Mouse (Mus musculus) thymus, adult 2 months (tissue): ENCODE data around the gene Zfp36. TPM values are rescaled to one million over a fixed set of nuclear protein-coding genes. Genes with fewer than 3 reads are reported as not detected.

Source experiments
- DNase-seq: peaks from one replicate; pipeline ENCODE4 v3.0.0; 2021
- H3K27ac ChIP-seq: fragments of 200-500 bp; 2 replicates; pipeline ENCODE4 v1.5.1; 2012; ENCODE audit warnings: low read length, control low read depth; ENCODE audit not compliant: control insufficient read depth, insufficient read depth
- H3K27me3 ChIP-seq: fragments of 200-500 bp; 2 replicates; pipeline ENCODE4 v1.6.1; 2012; ENCODE audit warnings: mild to moderate bottlenecking, low read length, moderate library complexity, mixed read lengths; ENCODE audit not compliant: control insufficient read depth, insufficient read depth
- H3K36me3 ChIP-seq: fragments of 200-500 bp; 2 replicates; pipeline ENCODE4 v1.6.1; 2012; ENCODE audit warnings: mild to moderate bottlenecking, low read length, moderate library complexity; ENCODE audit not compliant: control insufficient read depth, insufficient read depth
- H3K4me1 ChIP-seq: fragments of 200-500 bp; replicated peaks from 2 replicates; pipeline ENCODE4 v1.6.1; 2012; ENCODE audit warnings: low read length; ENCODE audit not compliant: control insufficient read depth, insufficient read depth
- H3K4me3 ChIP-seq: fragments of 200-500 bp; 2 replicates; pipeline ENCODE4 v1.5.1; 2012; ENCODE audit warnings: mild to moderate bottlenecking, low read length, control low read depth, moderate library complexity; ENCODE audit not compliant: control insufficient read depth, insufficient read depth
- CTCF ChIP-seq: fragments of 200-500 bp; IDR thresholded peaks from 2 replicates; pipeline ENCODE4 v1.5.1; 2012; ENCODE audit warnings: mild to moderate bottlenecking, control low read depth, low read length, moderate library complexity, borderline replicate concordance; ENCODE audit not compliant: control insufficient read depth, poor library complexity, insufficient read depth; ENCODE audit errors: extremely low read depth
- POLR2A ChIP-seq: fragments of 200-500 bp; IDR thresholded peaks from 2 replicates; pipeline ENCODE4 v1.6.1; 2012; ENCODE audit warnings: mild to moderate bottlenecking, low read length, control low read depth, moderate library complexity; ENCODE audit not compliant: control insufficient read depth, poor library complexity, insufficient read depth; ENCODE audit errors: extremely low read depth
- WGBS: fragments of 180-500 bp; shearing (Covaris S2); methylation state at CpG from one replicate; pipeline ENCODE4 v1.1.7; 2018; 5-methylcytosine and 5-hydroxymethylcytosine counted together
- polyA plus RNA-seq: library from polyadenylated mRNA; depleted of rRNA; stranded (reverse); fragments of >200 nt; gene quantifications from 2 replicates; pipeline ENCODE4 v1.2.3, GENCODE M21; 2012

Gene Zfp36
- polyA plus RNA-seq, 1 experiment: 152 TPM

DNA sequence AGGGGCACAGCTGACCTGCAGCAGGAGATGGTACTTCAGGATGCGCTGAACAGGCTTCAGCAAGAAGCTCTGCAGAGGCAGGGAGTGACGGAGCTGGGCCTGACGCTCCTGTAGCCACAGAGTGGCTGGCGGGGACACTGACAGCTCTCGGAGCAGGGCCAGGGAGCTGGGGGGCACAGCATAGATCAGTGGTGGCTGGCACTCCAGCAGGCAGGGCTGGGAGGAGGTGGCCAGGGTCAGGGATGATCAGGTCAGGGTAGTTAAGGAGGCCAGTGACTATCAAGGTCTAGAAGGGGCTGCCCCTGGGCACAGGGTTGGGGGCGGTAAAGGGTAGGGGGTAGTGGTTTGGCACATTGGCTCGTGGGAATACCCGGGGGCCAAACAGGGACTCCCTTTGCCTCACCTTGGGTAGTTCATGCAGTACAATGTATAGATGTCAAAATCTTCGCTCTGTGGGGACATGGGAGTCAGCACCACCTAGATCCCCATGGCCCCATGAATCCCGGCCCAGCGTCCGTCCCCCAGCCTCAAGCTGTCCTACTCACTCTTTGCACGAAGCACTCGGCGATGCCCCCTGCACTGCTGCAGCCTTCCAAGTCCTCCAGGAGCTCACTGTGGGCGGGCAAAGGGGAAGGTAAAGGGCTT, 11.7 kb downstream of the Zfp36 start:
- Histone ChIP-seq H3K27ac (no peak overlapping the region), H3K27me3 (no peaks in the 10 kb centered on the region), H3K4me3 (no peak overlapping the region), H3K36me3 (peaks cover 22% of the 10 kb centered on the region), H3K4me1 (peaks cover 20% of the 10 kb centered on the region)
- WGBS: 96% methylated on average over 16 of the region's 16 CpGs
- TF ChIP-seq CTCF (no peak), POLR2A (no peak)
- no peak for DNase-seq

DNA sequence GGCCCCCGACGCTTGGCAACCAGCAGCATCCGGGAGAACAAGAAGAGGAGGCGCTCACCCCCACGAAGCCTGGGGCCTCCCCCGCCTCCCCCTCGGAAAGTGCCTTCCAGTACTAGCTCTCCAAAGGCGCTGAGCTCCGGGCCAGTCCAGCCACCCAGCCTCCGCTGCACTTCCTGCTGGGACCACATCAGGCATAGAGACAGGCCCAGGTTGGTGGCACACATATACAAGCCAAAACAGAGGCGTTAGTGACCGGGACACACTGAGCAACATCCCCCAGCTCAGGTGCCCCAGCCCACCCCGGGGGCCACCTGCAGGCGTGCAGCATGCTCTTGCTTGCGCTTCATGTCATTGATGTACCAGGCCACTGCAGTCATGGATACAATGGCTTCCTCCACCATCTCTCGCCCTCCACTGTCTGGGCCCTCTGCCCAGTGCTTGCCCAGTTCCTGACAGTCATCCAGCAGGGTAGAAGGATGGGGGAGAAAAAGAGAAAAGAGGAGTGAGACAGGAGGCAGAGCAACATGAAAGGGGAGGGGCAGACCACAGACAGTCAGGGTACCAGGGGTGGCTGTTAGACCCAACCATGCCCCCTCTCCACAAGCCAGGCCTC, 12.3 kb downstream of the Zfp36 start:
- no peaks in the 10 kb centered on the region for H3K27me3 ChIP-seq
- no peak overlapping the region for H3K4me3 ChIP-seq
- peaks cover 23% of the 10 kb centered on the region for H3K36me3 ChIP-seq
- TF ChIP-seq CTCF (no peak), POLR2A (no peak)
- no peak for DNase-seq
- H3K27ac ChIP-seq: no peak overlapping the region
- H3K4me1 ChIP-seq: peaks cover 20% of the 10 kb centered on the region
- WGBS: 96% methylated on average over 16 of the region's 16 CpGs

DNA sequence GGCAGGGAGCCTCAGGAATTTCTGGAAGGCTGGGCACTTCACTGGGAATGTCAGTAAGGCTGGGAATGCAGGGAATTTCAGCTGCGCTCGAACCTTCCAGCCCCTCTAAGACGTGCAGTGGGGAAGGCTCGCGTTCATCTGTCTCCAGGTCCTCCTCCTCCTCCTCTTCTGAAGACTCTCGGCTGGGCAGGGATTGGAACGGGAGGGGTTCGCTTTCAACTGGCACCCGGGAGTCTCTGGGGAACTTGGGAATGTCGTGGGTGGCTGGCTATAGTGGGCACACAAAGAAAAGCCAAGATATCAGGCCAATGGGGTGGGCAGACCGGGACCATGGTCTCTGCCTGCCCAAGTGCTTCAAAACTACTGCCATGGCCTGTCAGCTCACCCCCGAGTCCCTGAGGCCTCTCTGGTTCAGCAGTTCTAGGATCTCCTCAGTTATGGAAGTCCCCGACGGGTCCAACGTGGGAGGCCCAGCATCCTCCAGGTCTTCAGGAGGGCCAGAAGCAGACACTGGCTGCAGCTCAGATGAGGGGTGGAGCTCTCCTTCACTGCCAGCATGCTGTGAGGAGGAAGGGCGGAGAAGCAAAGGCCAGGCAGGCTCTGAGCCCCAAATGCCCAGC, 17.5 kb downstream of the Zfp36 start:
- H3K4me3 ChIP-seq: no peak overlapping the region
- peaks cover 55% of the 10 kb centered on the region for H3K36me3 ChIP-seq
- H3K27ac ChIP-seq: no peak overlapping the region
- TF ChIP-seq POLR2A (no peak), CTCF (no peak)
- no peaks in the 10 kb centered on the region for H3K4me1 ChIP-seq
- no peak for DNase-seq
- no peaks in the 10 kb centered on the region for H3K27me3 ChIP-seq
- WGBS: 93% methylated on average over 16 of the region's 16 CpGs

DNA sequence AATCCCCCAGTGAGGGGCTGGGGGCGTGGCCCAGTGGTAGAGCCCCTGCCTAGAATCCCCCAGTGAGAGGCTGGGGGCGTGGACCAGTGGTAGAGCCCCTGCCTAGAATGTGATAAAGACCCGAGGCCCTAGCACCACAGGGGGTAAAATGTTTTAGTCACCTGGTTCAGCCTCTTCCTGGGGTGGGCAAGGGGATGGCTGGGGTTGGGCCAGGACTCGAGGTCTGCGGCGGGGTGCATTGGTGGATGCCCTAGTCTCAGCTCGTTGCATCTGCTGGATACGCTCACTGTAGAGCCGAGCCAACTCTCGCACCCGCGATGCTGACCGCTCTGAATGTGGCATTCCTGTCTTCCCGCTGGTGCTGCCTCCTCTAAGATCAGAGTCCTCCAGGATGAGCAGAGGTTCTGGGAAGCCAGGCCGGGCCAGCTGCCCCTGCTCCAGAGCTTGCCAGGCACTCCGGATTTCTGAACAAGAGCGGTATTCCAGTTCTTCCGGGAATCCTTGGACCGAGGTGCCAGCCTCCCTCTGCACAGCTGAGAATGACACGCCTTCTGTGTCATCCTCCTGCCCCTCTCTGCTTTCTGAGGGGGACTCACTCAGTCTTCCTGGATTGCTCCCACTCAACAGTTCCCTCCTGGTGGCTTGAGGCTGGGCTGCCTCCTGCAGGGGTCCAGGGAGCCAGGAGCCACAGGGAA, 18.3 kb downstream of the Zfp36 start:
- peaks cover 48% of the 10 kb centered on the region for H3K36me3 ChIP-seq
- DNase-seq: no peak

DNA sequence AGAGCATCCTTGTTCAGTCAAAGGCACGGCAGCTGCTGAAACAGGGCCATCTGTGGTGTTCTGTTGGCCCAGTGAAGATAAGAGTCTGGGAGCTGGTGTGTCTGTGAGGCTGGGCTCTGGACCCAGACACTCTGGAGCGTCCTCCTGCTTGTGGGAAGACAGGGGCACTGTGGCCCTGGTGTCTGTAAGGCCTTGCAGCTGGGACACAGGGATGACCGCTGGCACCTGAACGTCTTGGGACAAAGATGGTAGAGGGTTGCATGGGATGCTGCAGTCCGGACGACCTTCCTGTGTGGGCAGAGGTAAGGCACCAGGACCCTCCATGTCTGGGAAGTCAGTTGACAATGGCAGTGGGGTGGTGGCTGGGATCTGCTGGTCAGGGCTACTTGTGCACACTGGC, 19.8 kb downstream of the Zfp36 start:
- peaks cover 43% of the 10 kb centered on the region for H3K36me3 ChIP-seq
- TF ChIP-seq POLR2A: no peak
- no peak for TF ChIP-seq CTCF
- no peak for DNase-seq
- H3K27me3 ChIP-seq: no peaks in the 10 kb centered on the region
- no peak overlapping the region for H3K4me3 ChIP-seq
- H3K27ac ChIP-seq: no peak overlapping the region
- 99% methylated on average over 6 of the region's 6 CpGs for WGBS
- H3K4me1 ChIP-seq: peaks cover 3% of the 10 kb centered on the region

More for the DNA sequence above, 18.3 kb downstream of the Zfp36 start:
- no peak overlapping the region for H3K27ac ChIP-seq
- no peak overlapping the region for H3K4me3 ChIP-seq
- no peaks in the 10 kb centered on the region for H3K27me3 ChIP-seq
- no peak for TF ChIP-seq CTCF
- 96% methylated on average over 20 of the region's 20 CpGs for WGBS
- H3K4me1 ChIP-seq: no peaks in the 10 kb centered on the region

DNA sequence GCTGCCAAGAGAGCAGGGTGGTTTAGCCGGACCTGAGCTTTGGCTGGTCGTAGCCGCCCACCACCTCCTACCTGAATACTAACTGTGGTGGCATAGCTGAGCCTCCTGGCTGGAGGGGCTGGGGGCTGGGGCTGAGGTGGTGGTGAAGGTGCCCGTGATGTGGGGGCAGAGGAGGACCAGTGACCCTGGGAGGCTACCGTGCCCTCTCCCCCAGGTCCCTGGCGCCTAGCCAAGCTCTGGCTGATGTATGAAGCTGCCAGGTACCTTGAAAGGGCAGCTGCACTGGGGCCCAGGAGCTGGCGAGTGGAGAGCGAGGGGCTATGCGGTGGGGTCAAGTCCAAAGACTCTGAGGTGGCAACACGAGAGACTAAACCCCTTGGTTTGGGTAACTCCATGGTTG, 20.2 kb downstream of the Zfp36 start:
- Histone ChIP-seq H3K4me1 (peaks cover 6% of the 10 kb centered on the region), H3K27me3 (no peaks in the 10 kb centered on the region), H3K4me3 (no peak overlapping the region), H3K27ac (no peak overlapping the region), H3K36me3 (peaks cover 39% of the 10 kb centered on the region)
- DNase-seq: no peak
- TF ChIP-seq POLR2A (no peak), CTCF (no peak)
- 98% methylated on average over 10 of the region's 10 CpGs for WGBS
